8 mouse cellular contexts compared by ENCODE assay signal in genomic region chr13:110967109-110967508, GRCm38 (mm10).
DNase-seq lines count a peak whose midpoint lies in the region; ATAC-seq lines count a peak whose summit lies in the region.
"Had no signal": no experiment of that assay in that cellular context is flagged by ENCODE, and none has a peak within 500 bp of the region (broad histone marks: within the 10 kb centered on the region; RNA-seq: fewer than 3 reads in every experiment).

No protein-coding gene starts in this region.

- no peaks in the 10 kb centered on the region for H3K9me3 ChIP-seq in embryonic facial prominence, embryonic 13.5 days
- H3K9me3 ChIP-seq: liver, embryonic 15.5 days had no signal

- no peak overlapping the region for H3K4me2 ChIP-seq in embryonic facial prominence, embryonic 13.5 days
- H3K4me2 ChIP-seq: liver, embryonic 15.5 days had no signal

- H3K27ac ChIP-seq in embryonic facial prominence, embryonic 13.5 days: peak overlapping the region; percentile 60
- H3K27ac ChIP-seq: liver, embryonic 15.5 days had no signal

- 56% methylated on average over 8 of the region's 8 CpGs for WGBS in embryonic facial prominence, embryonic 13.5 days

- H3K27me3 ChIP-seq in embryonic facial prominence, embryonic 13.5 days: no peaks in the 10 kb centered on the region
- H3K27me3 ChIP-seq: liver, embryonic 15.5 days had no signal

- H3K36me3 ChIP-seq in embryonic facial prominence, embryonic 13.5 days: no peaks in the 10 kb centered on the region
- H3K36me3 ChIP-seq: liver, embryonic 15.5 days had no signal

- peaks cover 18% of the 10 kb centered on the region for H3K4me1 ChIP-seq in embryonic facial prominence, embryonic 13.5 days
- H3K4me1 ChIP-seq: liver, embryonic 15.5 days had no signal

- no peak overlapping the region for H3K4me3 ChIP-seq in embryonic facial prominence, embryonic 13.5 days
- H3K4me3 ChIP-seq: liver, embryonic 15.5 days had no signal

- H3K9ac ChIP-seq in embryonic facial prominence, embryonic 13.5 days: no peak overlapping the region
- H3K9ac ChIP-seq: liver, embryonic 15.5 days had no signal

- ATAC-seq in embryonic facial prominence, embryonic 13.5 days (ENCODE audit: insufficient number of reproducible peaks, insufficient read depth, low FRiP score, low TSS enrichment, low read depth): no peak
- ATAC-seq in CD4-positive, CD25-positive, alpha-beta regulatory T cell, adult 4 months: no peak

- DNase-seq in retina, postnatal 1 day: peak; percentile 1
- no peak for DNase-seq in retina, embryonic 14.5 days (ENCODE audit: low spot score)
- DNase-seq in kidney, adult 11 months: peak; percentile 21
- DNase-seq in lung, postnatal 14 days: peak; percentile 50
- no peak for DNase-seq in frontal cortex, postnatal 25 days (ENCODE audit: low spot score in 2 of 2)

Comparison
In these comparisons a context has a peak if more than half of its experiments do, and no peak if none do; other contexts are left out.
1. DNase-seq: peak in retina, postnatal 1 day (single experiment), kidney, adult 11 months (single experiment) and lung, postnatal 14 days (single experiment); none in retina, embryonic 14.5 days (single experiment) and frontal cortex, postnatal 25 days (0 of 2).